In genomic region chr2:153952897-153953296, GRCm38 (mm10) we compare ENCODE assay signal across 8 mouse cellular contexts. TPM values are rescaled to one million over a fixed set of nuclear protein-coding genes. Genes with fewer than 3 reads are reported as not detected.
DNase-seq lines count a peak whose midpoint lies in the region; ATAC-seq and TF ChIP-seq lines count a peak whose summit lies in the region.

No protein-coding gene starts in this region.

- ATAC-seq in forebrain, embryonic 11.5 days (replicated peaks; ENCODE audit: low FRiP score), result no peak
- ATAC-seq in forebrain, embryonic 12.5 days (ENCODE audit: low FRiP score), result no peak
- ATAC-seq in liver, embryonic 14.5 days (ENCODE audit: insufficient read depth), result no peak

- H3K9me3 ChIP-seq in forebrain, embryonic 11.5 days (ENCODE audit: control insufficient read depth, low read length), result no peaks in the 10 kb centered on the region
- no peaks in the 10 kb centered on the region for H3K9me3 ChIP-seq in forebrain, embryonic 12.5 days
- no peaks in the 10 kb centered on the region for H3K9me3 ChIP-seq in liver, embryonic 14.5 days (ENCODE audit: control insufficient read depth, low read length)

- no peaks in the 10 kb centered on the region for H3K27me3 ChIP-seq in forebrain, embryonic 11.5 days (ENCODE audit: control insufficient read depth, insufficient read depth, low read length)
- peaks cover 3% of the 10 kb centered on the region; the same call in 1 of the 2 replicates for H3K27me3 ChIP-seq in forebrain, embryonic 12.5 days
- H3K27me3 ChIP-seq in liver, embryonic 14.5 days (ENCODE audit: control insufficient read depth, insufficient read depth, low read length), result no peaks in the 10 kb centered on the region

- peak; percentile 83 for DNase-seq in forebrain, embryonic 11.5 days (ENCODE audit: low spot score)
- peak; percentile 23 to 24 for DNase-seq in urinary bladder, postnatal 36 days (ENCODE audit: low spot score in 2 of 2)
- DNase-seq in urinary bladder, postnatal 4 days (ENCODE audit: low spot score in 2 of 2), result no peak
- DNase-seq in cerebellum, postnatal 4 days (ENCODE audit: low spot score in 2 of 2), result peak; percentile 61 to 79
- DNase-seq in kidney, adult 9 months, result peak; percentile 60
- DNase-seq in liver, embryonic 14.5 days (ENCODE audit: low read depth in 3 of 3, low spot score in 3 of 3), result peak in 1 of 3 experiments; percentile 16
- peak; percentile 67 to 75 for DNase-seq in right cerebral cortex, postnatal 10 days (ENCODE audit: low spot score in 2 of 2)

- H3K9ac ChIP-seq in forebrain, embryonic 11.5 days (ENCODE audit: low read length), result no peak overlapping the region
- H3K9ac ChIP-seq in forebrain, embryonic 12.5 days, result no peak overlapping the region
- H3K9ac ChIP-seq in liver, embryonic 14.5 days (replicated peaks), result no peak overlapping the region

- WGBS in forebrain, embryonic 11.5 days, result 29% methylated on average over 6 of the region's 6 CpGs
- WGBS in forebrain, embryonic 12.5 days, result 28% methylated on average over 6 of the region's 6 CpGs
- 19% methylated on average over 6 of the region's 6 CpGs for whole genome bisulfite sequencing in liver, embryonic 14.5 days (ENCODE audit: insufficient replicate concordance)

- TF ChIP-seq CTCF in liver, embryonic 14.5 days (IDR thresholded peaks at IDR 0.05; ENCODE audit: low read depth), result peak; percentile 72

- H3K36me3 ChIP-seq in forebrain, embryonic 11.5 days (ENCODE audit: control insufficient read depth, insufficient read depth, low read length), result no peaks in the 10 kb centered on the region
- no peaks in the 10 kb centered on the region for H3K36me3 ChIP-seq in forebrain, embryonic 12.5 days (replicated peaks)
- H3K36me3 ChIP-seq in liver, embryonic 14.5 days (replicated peaks; ENCODE audit: control insufficient read depth, insufficient read depth, low read depth), result no peaks in the 10 kb centered on the region

- no peaks in the 10 kb centered on the region for H3K4me1 ChIP-seq in forebrain, embryonic 11.5 days (replicated peaks; ENCODE audit: control insufficient read depth, insufficient read depth, low read length)
- H3K4me1 ChIP-seq in forebrain, embryonic 12.5 days, result no peaks in the 10 kb centered on the region
- no peaks in the 10 kb centered on the region for H3K4me1 ChIP-seq in liver, embryonic 14.5 days (replicated peaks; ENCODE audit: control insufficient read depth in 2 of 2, insufficient read depth in 2 of 2, low read length in 1 of 2)

- TF ChIP-seq EP300 in liver, embryonic 14.5 days (IDR thresholded peaks at IDR 0.05; ENCODE audit: low read depth), result no peak

- H3K4me3 ChIP-seq in forebrain, embryonic 11.5 days (ENCODE audit: low read depth, low read length), result no peak overlapping the region
- no peak overlapping the region for H3K4me3 ChIP-seq in forebrain, embryonic 12.5 days (replicated peaks)
- H3K4me3 ChIP-seq in liver, embryonic 14.5 days (ENCODE audit: insufficient read depth in 1 of 2, low read depth in 2 of 2, low read length in 2 of 2), result no peak overlapping the region

- H3K4me2 ChIP-seq in forebrain, embryonic 11.5 days (ENCODE audit: low read depth, low read length, severe bottlenecking), result no peak overlapping the region
- H3K4me2 ChIP-seq in forebrain, embryonic 12.5 days, result no peak overlapping the region
- no peak overlapping the region for H3K4me2 ChIP-seq in liver, embryonic 14.5 days (ENCODE audit: low read depth)

- no peak overlapping the region for H3K27ac ChIP-seq in forebrain, embryonic 11.5 days (ENCODE audit: low read depth, low read length)
- no peak overlapping the region for H3K27ac ChIP-seq in forebrain, embryonic 12.5 days
- no peak overlapping the region for H3K27ac ChIP-seq in liver, embryonic 14.5 days

RNA-seq across cellular contexts. Expression of gene Bpifb4, which starts 14.9 kb away (rescaled TPM):
- polyA plus RNA-seq in forebrain, embryonic 11.5 days (2014; fragmentation: Nextera tagmentation; extraction: Ambion mirVana), result not detected in 2 replicates
- 0.13 TPM in 1 of 2 replicates, not detected in the other for polyA plus RNA-seq in forebrain, embryonic 12.5 days (2016; fragmentation: Nextera tagmentation; extraction: Ambion mirVana)
- polyA plus RNA-seq in liver, embryonic 14.5 days (2012; rRNA removed), result 0.04 and 0.05 TPM in 2 replicates
- polyA plus RNA-seq in liver, embryonic 14.5 days (2014; fragmentation: Nextera tagmentation; extraction: Ambion mirVana), result 0.09 and 0.15 TPM in 2 replicates

RNA-seq across cellular contexts. Expression of gene Bpifa6, which starts 21.8 kb away (rescaled TPM):
- polyA plus RNA-seq in forebrain, embryonic 11.5 days (2014; fragmentation: Nextera tagmentation; extraction: Ambion mirVana), result not detected in 2 replicates
- polyA plus RNA-seq in forebrain, embryonic 12.5 days (2016; fragmentation: Nextera tagmentation; extraction: Ambion mirVana), result not detected in 2 replicates
- not detected in 2 replicates for polyA plus RNA-seq in liver, embryonic 14.5 days (2012; rRNA removed)
- polyA plus RNA-seq in liver, embryonic 14.5 days (2014; fragmentation: Nextera tagmentation; extraction: Ambion mirVana), result not detected in 2 replicates

RNA-seq across cellular contexts. Expression of gene Bpifb3, which starts 34.9 kb away (rescaled TPM):
- polyA plus RNA-seq in forebrain, embryonic 11.5 days (2014; fragmentation: Nextera tagmentation; extraction: Ambion mirVana), result not detected in 2 replicates
- polyA plus RNA-seq in forebrain, embryonic 12.5 days (2016; fragmentation: Nextera tagmentation; extraction: Ambion mirVana), result not detected in 2 replicates
- not detected in 2 replicates for polyA plus RNA-seq in liver, embryonic 14.5 days (2012; rRNA removed)
- polyA plus RNA-seq in liver, embryonic 14.5 days (2014; fragmentation: Nextera tagmentation; extraction: Ambion mirVana), result not detected in 2 replicates

RNA-seq across cellular contexts. Expression of gene Bpifb6, which starts 52.7 kb away (rescaled TPM):
- not detected in 2 replicates for polyA plus RNA-seq in forebrain, embryonic 11.5 days (2014; fragmentation: Nextera tagmentation; extraction: Ambion mirVana)
- not detected in 2 replicates for polyA plus RNA-seq in forebrain, embryonic 12.5 days (2016; fragmentation: Nextera tagmentation; extraction: Ambion mirVana)
- polyA plus RNA-seq in liver, embryonic 14.5 days (2012; rRNA removed), result not detected in 2 replicates
- not detected in 2 replicates for polyA plus RNA-seq in liver, embryonic 14.5 days (2014; fragmentation: Nextera tagmentation; extraction: Ambion mirVana)

RNA-seq across cellular contexts. Expression of gene Bpifa2, which starts 55.2 kb away (rescaled TPM):
- not detected in 2 replicates for polyA plus RNA-seq in forebrain, embryonic 11.5 days (2014; fragmentation: Nextera tagmentation; extraction: Ambion mirVana)
- not detected in 2 replicates for polyA plus RNA-seq in forebrain, embryonic 12.5 days (2016; fragmentation: Nextera tagmentation; extraction: Ambion mirVana)
- not detected in 2 replicates for polyA plus RNA-seq in liver, embryonic 14.5 days (2012; rRNA removed)
- not detected in 2 replicates for polyA plus RNA-seq in liver, embryonic 14.5 days (2014; fragmentation: Nextera tagmentation; extraction: Ambion mirVana)

Comparison
In these comparisons a context has a peak if more than half of its experiments do, and no peak if none do; other contexts are left out.
1. DNase-seq: peak in forebrain, embryonic 11.5 days (single experiment), urinary bladder, postnatal 36 days (2 of 2), cerebellum, postnatal 4 days (2 of 2), kidney, adult 9 months (single experiment) and right cerebral cortex, postnatal 10 days (2 of 2); none in urinary bladder, postnatal 4 days (0 of 2).